ENCODE assay signal across 8 mouse cellular contexts in the genomic region with DNA sequence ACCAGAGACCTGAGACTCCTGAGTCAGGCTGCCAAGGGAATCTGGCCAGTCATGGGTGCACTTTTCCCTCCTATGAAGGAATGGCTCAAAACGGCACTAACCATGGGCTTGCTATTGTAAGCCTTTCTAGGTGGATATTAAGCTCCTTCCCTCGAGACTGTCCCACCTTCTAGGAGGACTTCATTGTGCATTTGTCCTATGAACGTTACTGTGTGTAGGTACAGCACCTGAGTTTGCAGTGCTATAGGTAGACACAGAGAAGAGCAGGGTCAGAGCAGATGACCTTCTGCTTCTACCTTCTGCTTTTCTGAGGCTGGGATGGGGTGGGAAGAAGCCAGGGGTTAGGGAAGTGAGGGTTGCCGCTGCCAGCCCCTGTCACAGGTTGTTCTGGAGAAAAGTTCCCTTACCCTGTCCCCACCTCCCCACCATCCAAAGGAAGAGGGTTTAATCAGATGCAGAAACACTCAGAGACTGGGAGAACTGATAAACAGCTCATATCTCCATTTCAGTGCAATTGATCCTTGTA.
DNase-seq lines count a peak whose midpoint lies in the region; ATAC-seq and TF ChIP-seq lines count a peak whose summit lies in the region.

No protein-coding gene starts in this region.

- peaks cover 4% of the 10 kb centered on the region; the same call in 1 of the 2 replicates for H3K79me2 ChIP-seq in CH12.LX (replicated peaks; ENCODE audit: control insufficient read depth, extremely low read depth, insufficient read depth, poor library complexity, severe bottlenecking)

- H3K36me3 ChIP-seq in forebrain, embryonic 11.5 days (ENCODE audit: control insufficient read depth, insufficient read depth, low read length): no peaks in the 10 kb centered on the region
- H3K36me3 ChIP-seq in forebrain, embryonic 16.5 days (ENCODE audit: control insufficient read depth, insufficient read depth): no peaks in the 10 kb centered on the region
- no peaks in the 10 kb centered on the region for H3K36me3 ChIP-seq in kidney, embryonic 15.5 days
- no peaks in the 10 kb centered on the region for H3K36me3 ChIP-seq in CH12.LX (replicated peaks in 1 of 2; ENCODE audit: control insufficient read depth in 1 of 2, insufficient read depth in 1 of 2, low read length in 1 of 2)
- H3K36me3 ChIP-seq in liver, embryonic 13.5 days: no peaks in the 10 kb centered on the region

- no peaks in the 10 kb centered on the region for H3K27me3 ChIP-seq in forebrain, embryonic 11.5 days (ENCODE audit: control insufficient read depth, insufficient read depth, low read length)
- H3K27me3 ChIP-seq in forebrain, embryonic 16.5 days (replicated peaks; ENCODE audit: control insufficient read depth, insufficient read depth, low read length): no peaks in the 10 kb centered on the region
- no peaks in the 10 kb centered on the region for H3K27me3 ChIP-seq in kidney, embryonic 15.5 days
- H3K27me3 ChIP-seq in CH12.LX (replicated peaks): no peaks in the 10 kb centered on the region
- H3K27me3 ChIP-seq in liver, embryonic 13.5 days: no peaks in the 10 kb centered on the region

- peaks cover 11% of the 10 kb centered on the region; the same call in 1 of the 2 replicates for H3K4me1 ChIP-seq in forebrain, embryonic 11.5 days (replicated peaks; ENCODE audit: control insufficient read depth, insufficient read depth, low read length)
- peaks cover 8% of the 10 kb centered on the region for H3K4me1 ChIP-seq in forebrain, embryonic 16.5 days (replicated peaks; ENCODE audit: control insufficient read depth, insufficient read depth, low read length)
- peaks cover 20% of the 10 kb centered on the region; the same call in 1 of the 2 replicates for H3K4me1 ChIP-seq in kidney, embryonic 15.5 days
- peaks cover 44 to 83% of the 10 kb centered on the region in 2 experiments for H3K4me1 ChIP-seq in CH12.LX (ENCODE audit: control insufficient read depth in 1 of 2, insufficient read depth in 2 of 2)
- peaks cover 26% of the 10 kb centered on the region for H3K4me1 ChIP-seq in liver, embryonic 13.5 days (replicated peaks)

- H3K9ac ChIP-seq in forebrain, embryonic 11.5 days (ENCODE audit: low read length): no peak overlapping the region
- no peak overlapping the region for H3K9ac ChIP-seq in forebrain, embryonic 16.5 days (replicated peaks; ENCODE audit: low read depth, low read length)
- no peak overlapping the region for H3K9ac ChIP-seq in kidney, embryonic 15.5 days
- H3K9ac ChIP-seq in CH12.LX (ENCODE audit: insufficient read depth, low read depth): 0 out of 2 replicates have a peak overlapping the region, but pooled peaks have one; percentile 24
- no peak overlapping the region for H3K9ac ChIP-seq in liver, embryonic 13.5 days

- no peak for TF ChIP-seq EP300 in CH12.LX (IDR thresholded peaks at IDR 0.05; ENCODE audit: low read length)

- TF ChIP-seq POLR2A in CH12.LX (IDR thresholded peaks at IDR 0.05; ENCODE audit: low read depth, low read length): no peak

- no peak for TF ChIP-seq CTCF in CH12.LX (conservative IDR thresholded peaks at IDR 0.05 in 1 of 2, IDR thresholded peaks at IDR 0.05 in 1 of 2; ENCODE audit: low read depth in 2 of 2, low read length in 2 of 2)

- H3K27ac ChIP-seq in forebrain, embryonic 11.5 days (ENCODE audit: low read depth, low read length): peak overlapping the region; percentile 37; the same call in 1 of the 2 replicates
- H3K27ac ChIP-seq in forebrain, embryonic 16.5 days (ENCODE audit: low read length): no peak overlapping the region
- H3K27ac ChIP-seq in kidney, embryonic 15.5 days: peak overlapping the region; percentile 74
- H3K27ac ChIP-seq in CH12.LX (ENCODE audit: insufficient read depth, low read depth): peak overlapping the region; percentile 78
- H3K27ac ChIP-seq in liver, embryonic 13.5 days: peak overlapping the region; percentile 47

- in situ Hi-C loops in CH12.LX (cut with MboI; ENCODE audit: low pct_ligation_motif_present, low pct_unique_long_range_greater_than_20kb, low sequenced_read_pairs): no loop called here

- dilution Hi-C loops in CH12.LX (cut with MboI; ENCODE audit: extremely low pct_ligation_motif_present, extremely low pct_unique_long_range_greater_than_20kb, low sequenced_read_pairs): no loop called here

- TF ChIP-seq RAD21 in CH12.LX (IDR thresholded peaks at IDR 0.05; ENCODE audit: low read depth, low read length): no peak

- 27% methylated on average over 4 of the region's 4 CpGs for WGBS in forebrain, embryonic 11.5 days
- WGBS in forebrain, embryonic 16.5 days: 43% methylated on average over 4 of the region's 4 CpGs
- WGBS in kidney, embryonic 15.5 days: 66% methylated on average over 4 of the region's 4 CpGs
- WGBS in liver, embryonic 13.5 days (ENCODE audit: insufficient replicate concordance): 58% methylated on average over 4 of the region's 4 CpGs

- DNase-seq in forebrain, embryonic 11.5 days (ENCODE audit: low spot score): no peak
- no peak for DNase-seq in kidney, postnatal 4 days
- DNase-seq in CH12.LX (ENCODE audit: extremely low read depth): no peak
- no peak for DNase-seq in liver, embryonic 13.5 days
- no peak for DNase-seq in ovary, postnatal 10 days (ENCODE audit: low spot score)
- DNase-seq in embryo, embryonic 10 days (ENCODE audit: low spot score): no peak

- no peak overlapping the region for H3K4me3 ChIP-seq in forebrain, embryonic 11.5 days (ENCODE audit: low read depth, low read length)
- H3K4me3 ChIP-seq in forebrain, embryonic 16.5 days (replicated peaks; ENCODE audit: low read length): no peak overlapping the region
- H3K4me3 ChIP-seq in kidney, embryonic 15.5 days (replicated peaks): no peak overlapping the region
- no peak overlapping the region for H3K4me3 ChIP-seq in CH12.LX (replicated peaks in 1 of 3; ENCODE audit: low read depth in 2 of 3, low read length in 2 of 3, poor library complexity in 1 of 3)
- no peak overlapping the region for H3K4me3 ChIP-seq in liver, embryonic 13.5 days (replicated peaks)

- ATAC-seq in forebrain, embryonic 11.5 days (replicated peaks; ENCODE audit: low FRiP score): no peak
- no peak for ATAC-seq in forebrain, embryonic 16.5 days
- no peak for ATAC-seq in kidney, embryonic 15.5 days (replicated peaks; ENCODE audit: low FRiP score)
- 0 out of 2 replicates have a peak, but pooled peaks have one; percentile 20 for ATAC-seq in liver, embryonic 13.5 days (ENCODE audit: low read depth)

- no peaks in the 10 kb centered on the region for H3K9me3 ChIP-seq in forebrain, embryonic 11.5 days (ENCODE audit: control insufficient read depth, low read length)
- no peaks in the 10 kb centered on the region for H3K9me3 ChIP-seq in forebrain, embryonic 16.5 days (ENCODE audit: control insufficient read depth, low read length)
- no peaks in the 10 kb centered on the region for H3K9me3 ChIP-seq in kidney, embryonic 15.5 days (replicated peaks)
- H3K9me3 ChIP-seq in CH12.LX (replicated peaks; ENCODE audit: low read length): no peaks in the 10 kb centered on the region
- H3K9me3 ChIP-seq in liver, embryonic 13.5 days (replicated peaks): no peaks in the 10 kb centered on the region

- H3K4me2 ChIP-seq in forebrain, embryonic 11.5 days (ENCODE audit: low read depth, low read length, severe bottlenecking): no peak overlapping the region
- H3K4me2 ChIP-seq in forebrain, embryonic 16.5 days (ENCODE audit: low read length): no peak overlapping the region
- no peak overlapping the region for H3K4me2 ChIP-seq in kidney, embryonic 15.5 days
- H3K4me2 ChIP-seq in CH12.LX (ENCODE audit: insufficient read depth, low read depth, poor library complexity, severe bottlenecking): peak overlapping the region; percentile 44; the same call in 1 of the 2 replicates
- no peak overlapping the region for H3K4me2 ChIP-seq in liver, embryonic 13.5 days

TF ChIP-seq in CH12.LX, 34 proteins besides CTCF, POLR2A, EP300 and RAD21:
- no peak for TF ChIP-seq HCFC1 (IDR thresholded peaks at IDR 0.05; ENCODE audit: low read depth, low read length)
- no peak for TF ChIP-seq NELFE (IDR thresholded peaks at IDR 0.05; ENCODE audit: low read depth, low read length)
- TF ChIP-seq ZC3H11A (IDR thresholded peaks at IDR 0.05; ENCODE audit: low read depth, low read length): no peak
- no peak for TF ChIP-seq ETS1 (conservative IDR thresholded peaks at IDR 0.05; ENCODE audit: low read depth, low read length)
- TF ChIP-seq MAFK (IDR thresholded peaks at IDR 0.05; ENCODE audit: insufficient replicate concordance, low read length): no peak
- TF ChIP-seq IRF4 (IDR thresholded peaks at IDR 0.05; ENCODE audit: low read depth, low read length): no peak
- TF ChIP-seq SMC3 (IDR thresholded peaks at IDR 0.05; ENCODE audit: low read depth, low read length): no peak
- TF ChIP-seq MYC (IDR thresholded peaks at IDR 0.05; ENCODE audit: low read depth, low read length): no peak
- no peak for TF ChIP-seq KAT2A (IDR thresholded peaks at IDR 0.05; ENCODE audit: insufficient replicate concordance, low read length)
- no peak for TF ChIP-seq MXI1 (IDR thresholded peaks at IDR 0.05; ENCODE audit: low read depth, low read length)
- no peak for TF ChIP-seq CHD2 (IDR thresholded peaks at IDR 0.05; ENCODE audit: low read length)
- TF ChIP-seq ZMIZ1 (IDR thresholded peaks at IDR 0.05; ENCODE audit: low read depth, low read length): no peak
TF ChIP-seq in CH12.LX: peak in this region for 0.
